Mouse (Mus musculus) MEL (cell line): ENCODE data around the gene Tuba4a.

Source experiments
- CTCF ChIP-seq, 3 experiments: IDR thresholded peaks in 2 of 3; conservative IDR thresholded peaks in 1 of 3; 2 replicates each; pipeline ENCODE4 v1.5.1; 2011 to 2012; ENCODE audit warnings: low read length in 3 of 3, low read depth in 2 of 3, mild to moderate bottlenecking in 2 of 3, improper control_type of control experiment in 1 of 3, inconsistent platforms in 1 of 3, mixed read lengths in 1 of 3, moderate library complexity in 1 of 3; ENCODE audit not compliant: control insufficient read depth in 1 of 3, insufficient read depth in 1 of 3, poor library complexity in 1 of 3, severe bottlenecking in 1 of 3
- E2F4 ChIP-seq: IDR thresholded peaks from 2 replicates; pipeline ENCODE4 v1.6.1; 2011; ENCODE audit warnings: low read depth, low read length, improper control_type of control experiment, borderline replicate concordance
- EP300 ChIP-seq, 2 experiments: IDR thresholded peaks; 2 replicates each; pipeline ENCODE4 v1.6.1; 2011; ENCODE audit warnings: improper control_type of control experiment in 2 of 2, low read length in 2 of 2, low read depth in 1 of 2, mild to moderate bottlenecking in 1 of 2
- GABPA ChIP-seq: IDR thresholded peaks from 2 replicates; pipeline ENCODE4 v1.6.1; 2012; ENCODE audit warnings: low read depth, mild to moderate bottlenecking, inconsistent platforms, low read length, improper control_type of control experiment, moderate library complexity
- MYB ChIP-seq: IDR thresholded peaks from 2 replicates; pipeline ENCODE4 v1.6.1; 2011; ENCODE audit warnings: mild to moderate bottlenecking, low read depth, low read length, improper control_type of control experiment
- NELFE ChIP-seq: IDR thresholded peaks from 2 replicates; pipeline ENCODE4 v1.6.1; 2011; ENCODE audit warnings: low read depth, low read length, improper control_type of control experiment
- POLR2A ChIP-seq, 2 experiments: IDR thresholded peaks; 2 replicates each; pipeline ENCODE4 v1.6.1; 2011 to 2012; ENCODE audit warnings: low read length in 2 of 2, mild to moderate bottlenecking in 2 of 2, control low read depth in 1 of 2, improper control_type of control experiment in 1 of 2, low read depth in 1 of 2, moderate library complexity in 1 of 2; ENCODE audit not compliant: control insufficient read depth in 1 of 2, insufficient read depth in 1 of 2, poor library complexity in 1 of 2
- TAL1 ChIP-seq: IDR thresholded peaks from 2 replicates; pipeline ENCODE4 v1.6.1; 2012; ENCODE audit warnings: mild to moderate bottlenecking, inconsistent platforms, low read length, moderate library complexity, mixed read lengths
- TBP ChIP-seq: IDR thresholded peaks from 2 replicates; pipeline ENCODE4 v1.8.0; 2011; ENCODE audit warnings: low read depth, low read length, improper control_type of control experiment

DNA sequence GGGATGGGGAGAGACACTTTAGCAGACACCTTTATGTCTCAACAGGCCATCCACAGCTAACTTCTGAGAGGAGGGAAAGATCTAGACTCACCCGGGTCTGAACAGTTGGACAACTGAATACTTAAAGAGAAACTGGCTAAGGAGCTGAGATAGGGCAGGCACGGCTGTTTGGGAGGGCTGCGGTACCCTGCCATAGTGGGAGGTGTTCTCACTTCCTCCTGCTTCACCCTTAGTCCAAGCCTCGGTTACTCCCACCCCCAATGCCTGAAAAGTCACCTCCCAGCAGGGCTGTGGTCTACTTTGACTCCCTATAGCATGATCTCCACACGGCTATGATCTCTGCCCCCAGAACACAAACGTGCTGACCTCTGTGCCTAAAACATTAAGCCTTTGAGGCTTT is 3.9 kb upstream of the Tuba4a start:
- TF ChIP-seq GABPA (no peak), TBP (no peak), E2F4 (no peak), CTCF (IDR thresholded peaks at IDR 0.05 in 2 of 3, conservative IDR thresholded peaks at IDR 0.05 in 1 of 3; ENCODE audit: control insufficient read depth in 1 of 3, insufficient read depth in 1 of 3, low read depth in 2 of 3, low read length in 3 of 3, poor library complexity in 1 of 3, severe bottlenecking in 1 of 3) (no peak), TAL1 (no peak), MYB (no peak), POLR2A (IDR thresholded peaks at IDR 0.05; ENCODE audit: control insufficient read depth in 1 of 2, insufficient read depth in 1 of 2, low read depth in 1 of 2, low read length in 2 of 2, poor library complexity in 1 of 2) (peak in 1 of 2 experiments; percentile 33; a peak in 1 of 4 replicates), EP300 (IDR thresholded peaks at IDR 0.05; ENCODE audit: low read depth in 1 of 2, low read length in 2 of 2) (peak in 1 of 2 experiments; percentile 24; a peak in 1 of 4 replicates), NELFE (no peak)
